Mouse (Mus musculus) spleen, postnatal 4 days (tissue): ENCODE results near the gene Dnmt3a.

Experiments used
- DNase-seq, 2 experiments: peaks; one replicate each; pipeline ENCODE4 v3.0.0; 2022; ENCODE audit warnings: low spot score in 2 of 2

Gene Dnmt3a

GRCm38 (mm10) chr12:3881474-3881873 lies 75.7 kb downstream of the Dnmt3a start:
- no peak for DNase-seq

DNA sequence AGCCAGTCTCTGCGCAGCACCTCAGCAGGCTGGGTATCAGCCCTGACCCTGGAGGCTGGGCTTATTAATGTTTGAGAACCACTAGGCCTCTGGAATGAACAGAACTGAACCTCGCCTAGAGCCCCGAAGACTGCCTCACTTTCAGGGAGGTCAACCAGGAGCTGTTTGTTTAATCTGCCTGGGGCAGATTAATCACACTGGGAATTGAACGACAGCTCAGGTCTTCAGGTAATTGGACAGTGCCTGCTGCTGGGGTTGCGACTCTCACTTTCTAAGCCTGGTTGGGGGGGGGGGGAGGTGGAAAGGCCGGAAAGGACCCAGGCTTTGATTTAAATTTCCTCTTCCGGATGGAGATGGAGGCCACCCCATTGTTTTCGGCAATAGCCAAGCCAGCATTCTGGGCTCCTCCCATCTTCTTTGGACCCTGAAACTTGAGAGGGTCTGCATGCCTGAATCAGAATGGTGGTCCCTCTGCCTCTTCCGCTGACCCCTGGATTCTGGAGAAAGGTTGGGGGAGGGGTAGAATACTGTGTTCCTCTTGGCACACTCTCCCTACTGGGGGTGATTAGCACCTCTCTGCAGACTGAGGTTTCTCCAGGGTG lies 79.2 kb downstream of the Dnmt3a start:
- no peak for DNase-seq

DNA sequence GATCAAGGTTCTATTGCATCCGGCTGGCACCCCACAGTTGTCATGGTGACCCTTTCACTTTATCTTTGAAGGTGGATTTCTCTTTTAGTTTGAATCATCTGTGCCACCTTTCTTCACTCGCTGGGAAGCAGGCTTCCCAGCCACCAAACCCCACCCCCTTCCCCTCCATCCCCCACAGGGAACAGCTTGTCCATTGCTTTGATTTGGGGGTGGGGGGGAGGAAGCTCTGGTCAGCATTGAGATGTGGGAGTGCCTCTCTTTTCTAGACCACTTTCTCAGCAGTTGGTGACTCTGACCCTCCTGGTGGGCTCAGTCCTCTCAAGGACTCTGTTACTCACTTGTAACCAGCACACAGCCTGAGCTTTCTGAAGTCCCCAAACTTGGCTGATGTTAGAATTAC lies 80.8 kb downstream of the Dnmt3a start:
- no peak for DNase-seq

- DNase-seq = no peak
These were observed 81.9 kb downstream of the Dnmt3a start for GRCm38 (mm10) chr12:3887515-3888325.

GRCm38 (mm10) chr12:3889875-3890635 lies 84.2 kb downstream of the Dnmt3a start:
- no peak for DNase-seq

DNA sequence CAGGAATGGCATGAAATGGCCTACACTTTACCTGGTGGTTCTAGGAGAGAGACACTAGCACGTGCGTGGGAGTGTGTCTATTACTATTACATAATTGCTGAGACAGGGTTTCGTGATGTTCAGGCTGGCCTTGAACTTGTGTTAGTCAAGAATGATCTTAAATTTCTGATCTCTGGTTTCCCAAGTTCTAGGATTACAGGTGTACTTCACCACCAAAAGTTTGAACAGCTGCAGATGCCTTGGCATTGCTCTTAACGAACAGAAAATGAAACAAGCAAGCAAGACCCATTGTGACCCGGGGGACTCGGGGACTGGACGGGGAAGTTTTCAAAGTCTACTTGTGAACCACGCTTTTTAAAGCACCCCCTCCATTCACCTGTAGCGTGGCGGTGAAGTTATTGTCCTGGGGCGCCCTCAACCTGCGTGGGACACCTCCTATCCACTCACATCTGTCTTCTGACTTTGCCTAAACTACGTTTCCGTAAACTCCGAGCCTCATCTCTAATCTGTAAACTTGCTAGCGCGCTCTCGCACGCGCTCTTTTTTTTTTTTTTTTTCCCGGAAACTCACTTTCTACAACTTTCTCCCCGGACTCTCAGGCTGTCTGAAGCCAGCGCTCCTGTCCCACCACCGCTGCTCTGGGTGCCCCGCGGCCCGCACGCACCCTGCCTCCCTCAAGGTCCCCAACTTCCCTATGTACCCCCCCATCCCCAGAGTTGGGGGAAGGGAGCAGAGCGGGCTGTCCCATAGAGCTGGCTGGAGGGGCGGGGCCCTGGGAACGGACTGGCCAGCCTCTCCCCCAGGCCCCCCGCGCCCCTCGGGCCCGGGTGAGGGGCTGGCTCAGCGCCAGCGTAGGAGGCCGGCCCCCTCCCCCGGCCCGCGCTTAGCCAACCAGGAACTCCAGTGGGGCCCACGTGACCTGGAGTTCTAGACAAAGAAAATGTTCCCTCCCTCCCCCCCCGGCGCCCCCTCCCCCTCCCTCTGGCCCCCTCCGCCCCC lies 85.2 kb downstream of the Dnmt3a start:
- DNase-seq = peak; percentile 35 to 77

DNA sequence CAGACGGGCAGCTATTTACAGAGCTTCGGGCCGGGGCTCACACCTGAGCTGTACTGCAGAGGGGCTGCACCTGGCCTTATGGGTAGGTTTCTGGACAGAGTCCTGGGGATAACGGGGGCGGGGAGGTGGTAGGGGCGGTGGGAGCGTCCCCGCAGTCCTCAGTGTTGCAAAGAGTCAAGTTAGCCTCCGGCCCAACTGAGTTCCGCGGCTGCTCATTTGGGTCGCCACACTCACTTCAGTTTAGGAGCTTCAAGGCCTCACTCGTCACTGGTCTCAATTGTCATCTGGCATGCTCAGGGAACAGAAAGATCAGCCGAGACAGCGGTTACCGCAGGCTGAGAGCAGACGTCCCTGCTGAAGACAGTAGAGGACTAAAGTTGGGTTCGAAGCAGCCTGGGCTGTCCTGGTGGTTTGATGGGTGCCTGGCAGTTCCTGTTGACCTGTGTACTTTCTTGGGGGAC lies 86.0 kb downstream of the Dnmt3a start:
- peak in 1 of 2 experiments; percentile 70 for DNase-seq

- peak in 1 of 2 experiments; percentile 24 for DNase-seq
These were observed 86.6 kb downstream of the Dnmt3a start for GRCm38 (mm10) chr12:3892240-3893059.

DNA sequence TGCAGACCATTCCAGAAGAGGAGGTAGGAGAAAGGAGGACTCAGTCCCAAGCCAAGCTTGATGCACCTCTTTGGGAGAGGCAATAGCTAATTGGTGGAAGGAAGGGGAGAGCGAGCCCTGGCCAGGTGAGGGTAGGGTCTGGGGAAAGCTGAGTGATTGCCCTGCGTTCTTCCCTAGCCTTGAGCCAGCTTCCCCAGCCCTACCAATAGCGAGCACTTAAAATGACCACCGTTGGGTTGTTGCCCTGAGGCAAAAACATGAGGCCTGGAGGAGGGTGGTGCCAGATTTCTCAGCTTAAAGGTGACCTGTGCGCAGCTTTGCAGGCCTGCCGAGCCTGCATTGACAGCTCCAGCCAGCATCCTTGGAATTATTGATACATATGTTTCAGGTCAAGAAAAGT lies 87.5 kb downstream of the Dnmt3a start:
- DNase-seq = no peak

- no peak for DNase-seq
These were observed 88.7 kb downstream of the Dnmt3a start for GRCm38 (mm10) chr12:3894525-3894924.

GRCm38 (mm10) chr12:3897057-3897545 lies 91.3 kb downstream of the Dnmt3a start:
- no peak for DNase-seq

- DNase-seq = no peak
These were observed 93.0 kb downstream of the Dnmt3a start for GRCm38 (mm10) chr12:3898811-3899210.

DNA sequence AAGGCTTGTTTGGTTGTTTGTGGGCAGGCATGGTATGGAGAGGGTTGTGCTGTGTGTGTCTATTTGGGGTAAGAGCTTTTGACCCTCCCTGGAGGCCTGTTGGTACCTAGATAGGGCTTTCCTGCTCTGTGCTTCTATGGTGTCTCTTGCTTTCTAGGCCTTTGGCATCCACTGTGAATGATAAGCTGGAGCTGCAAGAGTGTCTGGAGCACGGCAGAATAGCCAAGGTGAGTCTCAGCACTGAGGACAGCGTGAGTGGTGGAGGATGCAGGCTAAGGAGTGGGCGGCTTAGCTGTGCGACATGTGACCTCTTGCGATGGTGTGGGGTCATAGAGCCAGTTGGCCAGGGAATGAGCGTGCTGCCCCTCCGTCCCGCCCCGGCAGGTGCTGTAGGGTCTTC lies 99.6 kb downstream of the Dnmt3a start:
- no peak for DNase-seq

GRCm38 (mm10) chr12:3906308-3906707 lies 100.5 kb downstream of the Dnmt3a start:
- no peak for DNase-seq

- DNase-seq = no peak
These were observed 101.2 kb downstream of the Dnmt3a start for GRCm38 (mm10) chr12:3907008-3907407.

DNA sequence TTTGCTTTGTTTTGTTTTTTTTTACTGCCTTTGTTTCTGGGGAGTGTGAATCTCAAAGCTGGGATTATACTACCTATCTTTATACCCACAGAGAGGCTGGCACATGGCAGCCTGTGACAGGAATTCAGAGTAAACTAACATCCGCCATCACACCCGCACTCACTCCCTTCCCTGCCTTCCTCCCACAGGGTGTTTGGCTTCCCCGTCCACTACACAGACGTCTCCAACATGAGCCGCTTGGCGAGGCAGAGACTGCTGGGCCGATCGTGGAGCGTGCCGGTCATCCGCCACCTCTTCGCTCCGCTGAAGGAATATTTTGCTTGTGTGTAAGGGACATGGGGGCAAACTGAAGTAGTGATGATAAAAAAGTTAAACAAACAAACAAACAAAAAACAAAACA lies 101.6 kb downstream of the Dnmt3a start:
- DNase-seq = no peak

DNA sequence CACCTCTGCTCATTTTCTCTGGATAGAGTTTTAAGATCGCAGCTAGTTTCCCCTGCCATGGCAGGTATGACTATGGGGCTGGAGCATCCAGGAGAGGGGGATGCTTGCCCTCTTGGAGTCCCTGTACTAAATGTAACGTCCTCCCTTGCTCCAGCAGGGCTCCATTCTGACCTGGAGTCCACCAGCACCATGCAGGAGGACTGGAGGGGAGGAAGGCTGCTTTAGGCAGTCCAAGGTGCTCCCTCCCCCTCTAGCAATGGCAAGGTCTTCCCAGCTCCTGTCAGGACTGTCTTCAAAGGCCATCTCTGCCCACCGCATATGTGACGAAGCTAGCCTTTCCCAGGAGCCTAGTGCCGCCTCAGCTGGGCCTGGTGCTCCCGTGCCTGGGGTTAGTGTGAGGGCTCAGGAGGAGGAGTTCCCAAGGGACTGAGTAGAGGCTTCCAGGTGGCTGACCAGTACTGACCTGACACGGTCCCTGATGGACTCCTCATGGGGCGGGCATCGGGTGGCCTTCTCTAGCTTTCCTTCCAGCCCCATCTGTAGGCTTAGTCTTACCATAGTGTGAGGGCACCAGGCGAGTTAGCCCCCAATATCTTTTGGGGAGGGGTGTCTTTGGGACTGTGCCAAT lies 104.8 kb downstream of the Dnmt3a start:
- no peak for DNase-seq

DNA sequence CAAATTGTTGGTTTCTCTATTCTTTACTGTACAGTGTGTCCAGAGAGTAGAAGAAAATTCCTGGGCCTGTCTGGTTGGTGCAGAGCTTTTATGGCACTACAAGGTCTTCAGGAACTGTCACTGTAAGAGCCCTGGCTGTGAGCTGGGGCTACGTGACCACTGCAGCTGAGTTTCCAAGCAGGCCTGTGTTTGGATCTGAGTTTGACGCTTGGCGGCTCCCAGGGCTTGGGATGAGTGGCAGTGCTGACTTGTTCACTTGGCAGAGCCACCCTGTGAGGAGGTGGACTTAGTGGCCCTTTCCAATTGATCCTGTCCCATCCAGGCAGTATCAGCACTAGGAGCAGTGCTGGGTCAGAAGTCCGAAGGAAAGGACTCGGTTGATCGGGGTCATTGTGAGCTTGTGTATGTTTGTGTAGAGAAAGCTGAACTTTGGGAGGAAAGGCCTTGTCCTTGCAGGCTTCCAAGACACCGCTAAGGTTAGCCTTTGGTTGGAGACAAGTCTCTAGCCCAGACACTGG lies 106.1 kb downstream of the Dnmt3a start:
- DNase-seq = no peak

DNA sequence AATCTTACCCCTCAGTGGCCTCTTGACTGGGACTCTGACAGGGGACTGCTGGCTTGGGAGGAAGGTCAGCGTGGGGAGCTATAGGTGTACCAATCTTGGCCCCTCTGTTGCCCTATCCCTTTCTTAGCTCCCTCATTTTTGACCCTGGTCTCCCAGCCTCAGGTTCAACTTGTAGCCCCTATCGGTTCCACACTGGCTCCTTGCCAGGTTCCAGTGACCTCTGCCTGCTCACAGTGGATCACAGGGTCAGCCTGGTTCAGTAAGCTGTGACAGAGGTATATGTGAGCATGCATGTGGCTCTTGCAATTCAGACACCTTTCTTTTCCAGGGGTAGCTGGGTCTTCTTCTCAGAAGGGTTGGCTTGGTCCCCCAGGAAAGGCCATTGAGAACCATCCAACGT lies 110.0 kb downstream of the Dnmt3a start:
- no peak for DNase-seq
